Comparison of ENCODE assay signal across 12 mouse cellular contexts in the genomic region with DNA sequence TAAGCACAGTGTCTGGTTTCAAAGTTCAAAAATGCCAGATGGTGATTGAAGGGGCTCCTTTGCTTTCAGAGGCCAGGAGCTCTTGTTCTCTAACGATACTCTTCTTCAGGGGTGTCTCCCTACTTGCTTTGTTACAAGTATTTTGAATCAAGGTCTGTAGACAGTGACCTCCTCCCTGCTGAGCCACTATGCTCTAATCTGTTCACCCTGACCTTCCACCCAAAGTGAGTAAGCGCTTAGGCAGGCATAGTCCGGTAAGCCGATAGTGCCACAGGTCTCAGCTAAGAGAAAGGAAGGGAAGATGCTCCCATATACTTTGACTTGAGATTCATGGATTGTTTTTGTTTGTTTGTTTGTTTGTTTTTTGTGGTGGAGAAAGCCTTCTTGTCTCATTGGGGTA.
A peak's percentile ranks its signal among the peaks of the same experiment; 100 is the strongest.
DNase-seq lines count a peak whose midpoint lies in the region; ATAC-seq and TF ChIP-seq lines count a peak whose summit lies in the region.
"Had no signal": no experiment of that assay in that cellular context is flagged by ENCODE, and none has a peak within 500 bp of the region (broad histone marks: within the 10 kb centered on the region; RNA-seq: fewer than 3 reads in every experiment).

No protein-coding gene starts in this region.

- intact Hi-C loops in heart, postnatal 25 days (cut with DNase I): loop anchor here (2.0 kb wide), 1 partner anchor 49 kb away; no protein-coding TSS in a partner anchor
- intact Hi-C loops in left cerebral cortex, postnatal 4 days (cut with DNase I): no loop called here
- intact Hi-C loops in left cerebral cortex, postnatal 14 days (cut with DNase I): no loop called here

- no peaks in the 10 kb centered on the region for H3K9me3 ChIP-seq in heart, postnatal 0 days (replicated peaks; ENCODE audit: control insufficient read depth, low read length)
- H3K9me3 ChIP-seq: forebrain, embryonic 15.5 days; limb, embryonic 13.5 days; midbrain, embryonic 15.5 days had no signal

- WGBS in heart, postnatal 0 days: 26% methylated on average over 4 of the region's 4 CpGs

- H3K4me1 ChIP-seq in brown adipose tissue, adult 24 weeks (ENCODE audit: control insufficient read depth, insufficient read depth, insufficient read length, low read length): peaks cover 14% of the 10 kb centered on the region
- H3K4me1 ChIP-seq in heart, postnatal 0 days (ENCODE audit: control insufficient read depth, insufficient read depth): peaks cover 59% of the 10 kb centered on the region

- peak; percentile 91 for DNase-seq in heart, adult 11 months
- DNase-seq in heart, postnatal 25 days (ENCODE audit: low spot score): no peak
- DNase-seq in B cell, adult 2 months: peak; percentile 34 to 36
- peak; percentile 59 for DNase-seq in heart, postnatal 0 days (ENCODE audit: low spot score)
- DNase-seq in left cerebral cortex, postnatal 4 days: no peak
- no peak for DNase-seq in left cerebral cortex, postnatal 14 days (ENCODE audit: low spot score in 2 of 2)
- DNase-seq in kidney, adult 8-10 months: no peak
- DNase-seq: cerebellum, postnatal 14 days had no signal

- H3K27ac ChIP-seq in brown adipose tissue, adult 24 weeks (replicated peaks; ENCODE audit: low read depth, low read length): peak overlapping the region; percentile 94
- H3K27ac ChIP-seq in heart, postnatal 0 days (ENCODE audit: low read depth): peak overlapping the region; percentile 82
- H3K27ac ChIP-seq: forebrain, embryonic 15.5 days; limb, embryonic 13.5 days; midbrain, embryonic 15.5 days had no signal

- TF ChIP-seq CTCF in heart, postnatal 0 days (IDR thresholded peaks at IDR 0.05; ENCODE audit: low read depth): no peak

- no peaks in the 10 kb centered on the region for H3K36me3 ChIP-seq in heart, postnatal 0 days (replicated peaks; ENCODE audit: control insufficient read depth, insufficient read depth, low read length)
- H3K36me3 ChIP-seq: forebrain, embryonic 15.5 days; limb, embryonic 13.5 days; midbrain, embryonic 15.5 days had no signal

- peak; percentile 50; the same call in 1 of the 2 replicates for ATAC-seq in heart, postnatal 0 days (ENCODE audit: insufficient read depth, low read depth)
- ATAC-seq: forebrain, embryonic 15.5 days; midbrain, embryonic 15.5 days had no signal

- H3K27me3 ChIP-seq in heart, postnatal 0 days (ENCODE audit: control insufficient read depth, insufficient read depth, low read length): no peaks in the 10 kb centered on the region
- H3K27me3 ChIP-seq: forebrain, embryonic 15.5 days; limb, embryonic 13.5 days; midbrain, embryonic 15.5 days had no signal

- H3K4me3 ChIP-seq in brown adipose tissue, adult 24 weeks (ENCODE audit: insufficient read depth, low read depth, low read length): peak overlapping the region; percentile 35; the same call in 1 of the 2 replicates
- no peak overlapping the region for H3K4me3 ChIP-seq in heart, postnatal 0 days (ENCODE audit: low read depth, low read length)
- H3K4me3 ChIP-seq: forebrain, embryonic 15.5 days; limb, embryonic 13.5 days; midbrain, embryonic 15.5 days had no signal

- TF ChIP-seq EP300 in heart, postnatal 0 days (IDR thresholded peaks at IDR 0.05; ENCODE audit: low read depth): no peak

- H3K9ac ChIP-seq in heart, postnatal 0 days (replicated peaks; ENCODE audit: low read depth, low read length): 0 out of 2 replicates have a peak overlapping the region, but pooled peaks have one; percentile 5
- H3K9ac ChIP-seq: forebrain, embryonic 15.5 days; limb, embryonic 13.5 days; midbrain, embryonic 15.5 days had no signal

- H3K4me2 ChIP-seq in heart, postnatal 0 days (ENCODE audit: low read depth, low read length): peak overlapping the region; percentile 51
- H3K4me2 ChIP-seq: forebrain, embryonic 15.5 days; limb, embryonic 13.5 days; midbrain, embryonic 15.5 days had no signal

Comparison
In these comparisons a context has a peak if more than half of its experiments do, and no peak if none do; other contexts are left out.
1. DNase-seq: peak in heart, adult 11 months (single experiment), B cell, adult 2 months (2 of 2) and heart, postnatal 0 days (single experiment); none in heart, postnatal 25 days (single experiment), left cerebral cortex, postnatal 4 days (single experiment), left cerebral cortex, postnatal 14 days (0 of 2) and kidney, adult 8-10 months (0 of 2).